Mouse (Mus musculus) kidney, postnatal 10 days (tissue): Measurements from ENCODE around the gene Hnrnph1.

Experiments used
- DNase-seq: peaks from one replicate; pipeline ENCODE4 v3.0.0; 2021; ENCODE audit warnings: mixed read lengths

The Hnrnph1 gene

DNA sequence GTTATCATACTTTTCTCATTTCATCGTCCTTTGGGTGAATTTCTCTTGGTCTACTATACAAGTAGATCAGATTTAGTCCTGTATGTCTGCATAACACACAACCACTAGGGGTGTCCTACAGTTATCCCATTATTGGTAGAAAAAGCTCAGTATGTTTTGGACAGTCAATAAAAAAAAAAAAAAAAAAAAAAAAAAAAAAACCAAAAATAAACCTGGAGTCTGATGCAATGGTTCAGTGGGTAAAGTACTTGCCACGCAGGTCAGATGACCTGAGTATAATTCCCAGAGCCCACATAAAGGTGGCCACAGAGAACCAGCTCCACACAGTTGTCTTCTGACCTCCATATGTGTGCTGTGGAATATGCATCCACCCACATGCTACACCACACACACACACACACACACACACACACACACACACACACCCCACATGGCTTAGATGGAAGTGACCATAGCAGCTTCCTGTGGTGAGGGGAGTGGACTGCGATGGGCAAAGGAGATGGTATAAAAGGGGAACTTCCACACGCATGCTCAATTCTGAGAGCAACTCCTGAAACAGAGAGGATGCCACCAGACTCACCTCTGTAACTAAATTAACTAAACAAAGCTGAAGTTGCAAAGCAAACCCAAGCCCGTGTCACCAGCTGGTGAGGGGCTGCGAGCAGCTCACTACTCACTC is 38.9 kb downstream of the Hnrnph1 start:
- DNase-seq = no peak

GRCm38 (mm10) chr11:50417856-50418255 is 41.1 kb downstream of the Hnrnph1 start:
- no peak for DNase-seq

GRCm38 (mm10) chr11:50421461-50421860 is 44.7 kb downstream of the Hnrnph1 start:
- no peak for DNase-seq

- DNase-seq = peak; percentile 79
These were observed 45.4 kb downstream of the Hnrnph1 start for GRCm38 (mm10) chr11:50421934-50422780.

GRCm38 (mm10) chr11:50426056-50426455 is 49.3 kb downstream of the Hnrnph1 start:
- DNase-seq = no peak

GRCm38 (mm10) chr11:50430277-50431133 is 53.7 kb downstream of the Hnrnph1 start, which contains the start of gene Rufy1:
TSS of gene Rufy1 (minus strand) at chr11:50431125.
- peak; percentile 93 for DNase-seq

GRCm38 (mm10) chr11:50431134-50432068 is 54.6 kb downstream of the Hnrnph1 start:
- DNase-seq = no peak

DNA sequence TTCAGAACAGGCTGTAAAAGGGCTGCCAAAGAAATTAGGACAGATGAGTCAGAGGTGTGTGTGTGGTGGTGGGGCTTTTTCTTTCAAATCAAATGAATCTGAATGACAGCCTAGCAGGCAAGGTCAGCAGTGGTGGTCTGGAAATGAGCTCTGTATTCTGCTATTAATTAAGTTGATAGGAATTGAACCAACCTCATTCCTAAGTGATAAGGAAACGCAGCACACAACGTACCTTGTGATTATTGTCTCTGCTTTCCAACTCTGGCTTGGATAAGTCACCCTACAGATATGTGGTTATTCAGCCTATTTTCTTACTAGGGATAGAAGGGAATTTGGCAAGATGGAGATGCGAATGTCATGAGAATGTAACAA is 55.3 kb downstream of the Hnrnph1 start:
- DNase-seq = no peak

- no peak for DNase-seq
These were observed 56.1 kb downstream of the Hnrnph1 start for GRCm38 (mm10) chr11:50432896-50433295.
